Mouse (Mus musculus): ENCODE data around the gene Tlr8.

Gene Tlr8

DNA sequence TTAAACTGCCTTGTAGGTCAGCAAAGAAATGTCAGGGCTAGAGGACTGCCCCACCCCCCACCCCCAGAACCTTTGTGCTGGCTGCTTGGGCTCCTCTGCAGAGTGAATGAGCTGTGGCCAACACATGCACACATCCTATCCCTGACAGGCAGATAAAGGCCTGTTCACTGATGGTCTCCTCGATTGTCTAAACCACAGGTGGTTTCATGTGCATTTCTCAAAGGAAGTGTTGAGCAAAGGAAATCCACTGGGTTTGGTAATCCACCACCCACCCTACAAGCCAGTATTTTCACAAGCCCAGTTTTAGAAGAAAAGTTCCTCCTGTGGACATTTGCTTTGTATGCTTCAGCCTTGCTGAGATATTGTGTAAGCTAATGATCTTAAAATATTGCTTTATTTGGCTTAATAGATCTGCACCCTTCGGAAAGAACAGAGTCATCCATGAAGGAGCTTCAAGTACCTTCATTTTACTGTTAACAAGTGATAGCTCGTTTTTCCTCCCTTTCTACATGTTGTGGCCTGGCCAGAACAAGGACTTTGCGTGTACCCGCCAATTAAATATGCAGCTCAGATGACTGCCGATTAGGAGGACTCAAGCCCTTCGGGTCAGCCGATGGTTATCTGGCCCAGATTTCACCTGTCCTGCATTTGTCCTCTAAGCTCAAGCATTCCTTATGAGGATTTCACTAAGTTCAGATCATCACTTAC is 58.2 kb downstream of the Tlr8 start:
- DNase-seq (ENCODE audit: low read depth, low spot score), result no peak

DNA sequence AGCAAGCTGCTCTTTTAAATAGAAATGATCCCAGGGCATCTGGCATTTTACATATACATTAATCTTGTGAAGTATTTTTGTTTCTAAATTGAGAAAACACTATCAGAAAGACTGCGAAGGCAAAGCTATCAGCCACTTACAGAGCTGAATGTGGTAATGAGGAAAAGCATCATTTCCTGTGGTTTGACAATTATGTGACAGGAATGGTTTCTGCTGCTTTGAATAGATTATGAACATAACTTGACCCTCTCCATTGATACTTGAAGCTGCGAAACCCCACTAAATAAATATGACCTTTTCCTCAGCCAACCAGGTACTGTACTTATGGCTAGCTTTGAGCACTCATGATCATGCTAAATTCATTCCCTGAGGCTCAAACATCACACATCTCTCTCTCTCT is 62.8 kb downstream of the Tlr8 start:
- DNase-seq (ENCODE audit: low read depth, low spot score), result no peak

DNA sequence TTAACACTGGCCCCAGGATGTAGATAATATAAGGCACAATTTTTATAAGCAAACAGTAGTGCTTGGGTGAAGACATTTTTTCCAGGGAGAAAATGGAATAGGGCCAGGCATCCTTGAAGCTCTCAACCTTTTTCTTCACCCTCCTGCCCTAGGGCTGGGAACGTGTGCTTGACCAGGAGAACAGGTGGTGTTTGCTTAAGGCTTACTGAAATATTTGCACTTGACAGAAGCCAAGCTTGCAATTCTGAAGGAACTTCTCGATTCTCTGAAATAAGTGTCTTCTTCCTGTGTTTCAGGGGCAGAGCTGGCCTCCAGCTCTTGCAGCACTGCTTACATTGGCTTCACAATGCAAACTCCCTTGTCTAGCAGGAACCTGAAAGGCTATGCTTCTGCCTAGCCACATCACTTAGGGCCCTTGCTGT is 68.9 kb downstream of the Tlr8 start:
- no peak for DNase-seq (ENCODE audit: low read depth, low spot score)
